Mouse (Mus musculus): ENCODE data around the gene Arhgdib. TPM values are rescaled to one million over a fixed set of nuclear protein-coding genes. Genes with fewer than 3 reads are reported as not detected.

Arhgdib gene
- 22.5 and 30.8 TPM in 2 replicates for polyA plus RNA-seq (2012; rRNA removed)

DNA sequence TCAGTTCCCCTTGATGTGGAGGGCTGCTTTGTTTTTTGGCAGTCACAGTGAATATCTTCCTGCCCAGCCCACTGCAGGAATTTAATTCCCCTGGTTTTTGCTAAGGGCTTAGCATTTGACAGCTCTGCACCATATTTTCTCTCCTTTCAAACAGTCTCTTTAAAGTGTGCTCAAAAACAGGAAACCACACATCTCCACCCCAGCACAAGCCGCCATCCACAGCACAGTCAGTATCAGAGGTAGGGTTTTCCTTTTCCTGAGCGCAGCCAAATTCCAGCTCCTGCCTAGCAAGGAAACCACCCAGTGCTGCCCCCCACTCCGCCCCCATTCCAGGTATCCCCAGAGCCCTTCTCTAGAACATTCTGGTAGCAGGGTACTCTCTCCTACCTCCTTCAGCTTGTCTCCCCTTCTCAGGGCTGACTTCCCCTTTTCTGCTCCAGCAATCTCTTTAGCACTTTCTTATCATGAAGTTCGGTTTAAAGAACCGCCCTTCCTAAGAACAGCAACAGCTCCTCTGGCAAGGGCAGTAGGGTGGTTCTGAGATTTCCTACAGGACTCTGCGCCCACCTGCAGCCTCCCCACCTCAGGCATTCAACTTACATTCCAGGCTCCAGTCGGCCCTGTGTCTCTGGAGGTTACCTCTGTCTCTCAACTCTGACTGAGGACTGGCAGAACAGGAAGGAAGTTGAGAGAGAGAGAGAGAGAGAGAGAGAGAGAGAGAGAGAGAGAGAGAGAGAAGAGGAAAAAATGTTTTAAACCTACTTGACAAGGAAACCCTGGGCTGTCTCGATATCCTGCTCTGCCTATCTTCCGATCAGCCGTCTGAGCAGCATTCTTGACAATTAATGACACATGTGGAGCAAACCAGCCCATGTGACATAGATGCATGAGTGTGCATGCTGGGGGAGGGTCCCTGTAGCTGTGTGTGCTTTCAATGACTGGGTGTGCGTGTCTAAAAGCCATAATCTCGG is at the start of gene Arhgdib:
TSS of gene Arhgdib (minus strand) at position 849 of the 971 bp plus-strand sequence.

DNA sequence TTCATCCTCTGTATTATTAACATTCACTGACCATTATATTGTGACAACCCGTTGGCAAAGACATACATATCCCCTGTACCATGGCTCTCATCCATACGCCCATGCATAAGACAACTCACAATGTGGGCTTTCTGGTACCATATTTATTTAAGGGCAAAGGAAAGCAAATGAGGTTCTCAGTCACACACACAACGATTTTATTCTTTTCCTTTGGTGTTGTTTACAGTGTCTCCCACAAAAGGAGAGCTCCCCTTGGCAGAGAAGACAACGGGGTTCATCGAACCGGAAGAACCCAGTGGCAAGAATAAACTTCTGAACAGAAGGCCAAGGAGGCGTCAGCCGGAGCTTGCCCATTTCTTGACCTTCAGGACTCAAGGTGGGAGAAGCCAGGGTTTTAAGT is 18.2 kb downstream of the Arhgdib start, which contains the start of gene Pde6h:
TSS of gene Pde6h (plus strand) at position 301 of the 400 bp plus-strand sequence.

DNA sequence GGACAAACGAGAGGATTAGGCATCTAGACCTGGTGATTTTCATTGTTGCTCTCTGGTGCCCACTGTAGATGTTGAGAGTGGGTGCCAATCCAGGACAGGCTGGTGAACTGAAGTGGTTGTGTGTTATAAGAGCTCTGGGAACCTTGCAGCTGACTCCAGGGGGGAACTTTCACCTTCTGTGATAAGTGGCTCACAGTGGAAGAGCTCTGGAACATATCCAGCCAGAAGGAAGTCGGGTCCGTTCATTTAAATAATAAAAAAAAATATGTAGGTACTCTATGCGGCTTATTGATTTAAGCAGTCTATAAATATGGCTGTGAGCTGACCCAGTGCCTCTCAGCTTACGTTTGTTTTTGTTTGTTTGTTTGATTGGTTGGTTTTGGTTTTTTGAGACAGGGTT is 19.6 kb downstream of the Arhgdib start, which contains the start of gene Erp27:
TSS of gene Erp27 (minus strand) at position 101 of the 400 bp plus-strand sequence.

DNA sequence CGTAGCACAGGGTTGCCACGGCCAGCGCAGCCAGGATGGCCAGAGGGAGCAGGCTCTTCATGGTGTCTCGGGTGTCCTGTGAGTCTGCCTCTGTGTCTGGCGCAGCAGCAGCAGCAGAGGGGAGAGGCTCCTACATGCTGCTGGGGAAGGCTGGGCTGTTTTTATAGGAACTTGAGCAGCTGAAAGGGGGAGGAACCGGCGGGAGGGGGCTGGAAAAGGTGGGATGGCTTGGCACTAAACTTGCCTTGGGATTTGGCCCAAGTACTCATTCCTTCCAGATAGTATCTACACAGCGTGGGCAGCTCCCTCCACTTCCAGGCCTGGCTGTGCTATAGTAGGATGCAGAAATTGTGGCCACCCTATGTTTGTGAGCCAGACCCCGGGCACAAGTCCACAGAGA is 66.0 kb downstream of the Arhgdib start, which contains the start of gene Mgp:
TSS of gene Mgp (minus strand) at position 154 of the 400 bp plus-strand sequence.

Other genes starting within 250 kb of the Arhgdib start
- gene Gucy2c, start 160.1 kb downstream of the Arhgdib start, polyA plus RNA-seq (2012; rRNA removed), result 0.30 and 0.37 TPM in 2 replicates
- gene Hist4h4, start 137.5 kb downstream of the Arhgdib start, polyA plus RNA-seq (2012; rRNA removed), result 0.60 and 0.75 TPM in 2 replicates
- gene H2afj, start 133.7 kb downstream of the Arhgdib start, polyA plus RNA-seq (2012; rRNA removed), result 73.2 and 75.6 TPM in 2 replicates
- gene BC049715, start 114.3 kb downstream of the Arhgdib start, polyA plus RNA-seq (2012; rRNA removed), result 0.59 and 1.1 TPM in 2 replicates
- 43.1 and 52.5 TPM in 2 replicates for gene Wbp11, start 113.7 kb downstream of the Arhgdib start, polyA plus RNA-seq (2012; rRNA removed)
- 1.1 and 1.7 TPM in 2 replicates for gene Smco3, start 106.4 kb downstream of the Arhgdib start, polyA plus RNA-seq (2012; rRNA removed)
- gene Art4, start 84.2 kb downstream of the Arhgdib start, polyA plus RNA-seq (2012; rRNA removed), result 0.06 and 0.24 TPM in 2 replicates
- gene Mgp, start 66.1 kb downstream of the Arhgdib start, polyA plus RNA-seq (2012; rRNA removed), result 38.6 and 79.1 TPM in 2 replicates
- 0.35 and 0.53 TPM in 2 replicates for gene Erp27, start 19.7 kb downstream of the Arhgdib start, polyA plus RNA-seq (2012; rRNA removed)
- gene Pde6h, start 18.1 kb downstream of the Arhgdib start, polyA plus RNA-seq (2012; rRNA removed), result 0.25 and 1.2 TPM in 2 replicates
- gene Rerg, start 228.6 kb upstream of the Arhgdib start, polyA plus RNA-seq (2012; rRNA removed), result 7.5 and 8.5 TPM in 2 replicates

Measured in central nervous system, embryonic 18 days (tissue).